Comparison of ENCODE assay signal across 8 mouse cellular contexts in the genomic region with DNA sequence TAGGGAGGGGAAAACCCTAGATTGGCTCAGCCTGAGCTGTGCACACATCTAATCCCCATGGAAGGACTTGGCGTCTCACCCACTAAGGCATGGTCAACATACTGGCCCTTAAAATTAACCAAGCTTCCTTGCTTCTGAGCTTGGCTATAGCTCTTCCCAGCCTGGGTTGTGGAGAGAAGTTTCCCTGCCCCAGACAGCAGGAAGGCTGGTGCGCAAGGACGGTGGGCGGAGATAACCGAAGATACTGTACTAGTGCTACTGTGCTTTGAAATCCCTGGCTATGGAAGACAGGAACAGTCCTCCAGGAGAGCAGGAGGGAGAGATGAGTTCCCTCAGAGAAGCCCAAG. TPM values are rescaled to one million over a fixed set of nuclear protein-coding genes. Genes with fewer than 3 reads are reported as not detected.
A peak's percentile ranks its signal among the peaks of the same experiment; 100 is the strongest.
DNase-seq lines count a peak whose midpoint lies in the region; ATAC-seq and TF ChIP-seq lines count a peak whose summit lies in the region.
"Had no signal": no experiment of that assay in that cellular context is flagged by ENCODE, and none has a peak within 500 bp of the region (broad histone marks: within the 10 kb centered on the region; RNA-seq: fewer than 3 reads in every experiment).

No protein-coding gene starts in this region.

- WGBS in lung, embryonic 15.5 days, result 55% methylated on average over 5 of the region's 5 CpGs
- WGBS in embryonic facial prominence, embryonic 12.5 days, result 65% methylated on average over 5 of the region's 5 CpGs
- 61% methylated on average over 5 of the region's 5 CpGs for WGBS in intestine, postnatal 0 days
- WGBS in olfactory bulb, adult 2 months, result 40% methylated on average over 5 of the region's 5 CpGs

- peaks cover 28% of the 10 kb centered on the region for H3K4me1 ChIP-seq in lung, embryonic 15.5 days
- H3K4me1 ChIP-seq in embryonic facial prominence, embryonic 12.5 days, result peaks cover 46% of the 10 kb centered on the region
- no peaks in the 10 kb centered on the region for H3K4me1 ChIP-seq in intestine, postnatal 0 days (replicated peaks; ENCODE audit: control insufficient read depth, insufficient read depth, low read length)
- peaks cover 46% of the 10 kb centered on the region for H3K4me1 ChIP-seq in olfactory bulb, adult 2 months (ENCODE audit: control insufficient read depth, insufficient read depth, low read length)

- peak overlapping the region; percentile 95 for H3K27ac ChIP-seq in lung, embryonic 15.5 days
- peak overlapping the region; percentile 91 for H3K27ac ChIP-seq in embryonic facial prominence, embryonic 12.5 days
- H3K27ac ChIP-seq in intestine, postnatal 0 days (ENCODE audit: low read depth, low read length), result no peak overlapping the region
- H3K27ac ChIP-seq in olfactory bulb, adult 2 months (ENCODE audit: insufficient read depth, low read depth, low read length), result peak overlapping the region; percentile 69
- H3K27ac ChIP-seq: macrophage had no signal

- peak overlapping the region; percentile 86 for H3K9ac ChIP-seq in lung, embryonic 15.5 days
- peak overlapping the region; percentile 60 for H3K9ac ChIP-seq in embryonic facial prominence, embryonic 12.5 days
- peak overlapping the region; percentile 78; the same call in 1 of the 2 replicates for H3K9ac ChIP-seq in intestine, postnatal 0 days (ENCODE audit: low read depth, low read length)

- 0 out of 2 replicates have a peak, but pooled peaks have one; percentile 1 for ATAC-seq in lung, embryonic 15.5 days (ENCODE audit: borderline replicate concordance, extremely low read depth, low FRiP score, low TSS enrichment)
- no peak for ATAC-seq in embryonic facial prominence, embryonic 12.5 days (ENCODE audit: insufficient number of reproducible peaks, insufficient read depth, low FRiP score, low TSS enrichment)
- ATAC-seq in intestine, postnatal 0 days, result no peak

- DNase-seq in lung, postnatal 36 days, result no peak
- no peak for DNase-seq in layer of hippocampus, adult 9-10 months (ENCODE audit: low spot score)
- DNase-seq in thymus, postnatal 0 days (ENCODE audit: low spot score), result no peak

- peak overlapping the region; percentile 84 for H3K4me2 ChIP-seq in lung, embryonic 15.5 days
- H3K4me2 ChIP-seq in embryonic facial prominence, embryonic 12.5 days (replicated peaks), result peak overlapping the region; percentile 70
- peak overlapping the region; percentile 88 for H3K4me2 ChIP-seq in intestine, postnatal 0 days (replicated peaks; ENCODE audit: low read depth)

- H3K4me3 ChIP-seq in lung, embryonic 15.5 days, result peak overlapping the region; percentile 81
- H3K4me3 ChIP-seq in embryonic facial prominence, embryonic 12.5 days, result peak overlapping the region; percentile 90
- H3K4me3 ChIP-seq in intestine, postnatal 0 days (ENCODE audit: low read depth, low read length), result peak overlapping the region; percentile 59
- H3K4me3 ChIP-seq in olfactory bulb, adult 2 months (ENCODE audit: insufficient read depth, low read depth, low read length), result peak overlapping the region; percentile 90; the same call in 1 of the 2 replicates

- no peaks in the 10 kb centered on the region for H3K9me3 ChIP-seq in lung, embryonic 15.5 days
- H3K9me3 ChIP-seq in embryonic facial prominence, embryonic 12.5 days, result no peaks in the 10 kb centered on the region
- no peaks in the 10 kb centered on the region for H3K9me3 ChIP-seq in intestine, postnatal 0 days (ENCODE audit: control insufficient read depth)

- TF ChIP-seq CTCF in intestine, postnatal 0 days (IDR thresholded peaks at IDR 0.05; ENCODE audit: low read depth), result no peak
- TF ChIP-seq CTCF in olfactory bulb, adult 2 months (IDR thresholded peaks at IDR 0.05; ENCODE audit: insufficient read depth, low read depth, low read length), result no peak

- H3K36me3 ChIP-seq in lung, embryonic 15.5 days, result peaks cover 20% of the 10 kb centered on the region
- H3K36me3 ChIP-seq in embryonic facial prominence, embryonic 12.5 days, result peaks cover 26% of the 10 kb centered on the region
- peaks cover 19% of the 10 kb centered on the region; the same call in 1 of the 2 replicates for H3K36me3 ChIP-seq in intestine, postnatal 0 days (ENCODE audit: control insufficient read depth, insufficient read depth)

- TF ChIP-seq POLR2A in olfactory bulb, adult 2 months (IDR thresholded peaks at IDR 0.05; ENCODE audit: insufficient read depth, low read depth, low read length), result no peak

- no peaks in the 10 kb centered on the region for H3K27me3 ChIP-seq in lung, embryonic 15.5 days
- no peaks in the 10 kb centered on the region for H3K27me3 ChIP-seq in embryonic facial prominence, embryonic 12.5 days
- no peaks in the 10 kb centered on the region for H3K27me3 ChIP-seq in intestine, postnatal 0 days (replicated peaks; ENCODE audit: control insufficient read depth, insufficient read depth, low read length)

RNA-seq across cellular contexts. Expression of a gene that starts 0.8 kb away (rescaled TPM):
- 131 and 134 TPM in 2 replicates for polyA plus RNA-seq in lung, embryonic 15.5 days (2015; fragmentation: Nextera tagmentation; extraction: Ambion mirVana)
- 215 and 220 TPM in 2 replicates for polyA plus RNA-seq in embryonic facial prominence, embryonic 12.5 days (2016; fragmentation: Nextera tagmentation; extraction: Ambion mirVana)
- polyA plus RNA-seq in intestine, postnatal 0 days (2015; fragmentation: Nextera tagmentation; extraction: Ambion mirVana), result 16.7 and 16.8 TPM in 2 replicates
- 73.0 TPM in 1 of 2 replicates, not detected in the other for polyA plus RNA-seq in olfactory bulb, adult 2 months (2012; ENCODE audit: insufficient read depth, insufficient read length, low replicate concordance, missing spikeins)
- 44.3 and 47.0 TPM in 2 replicates for polyA plus RNA-seq in thymus, postnatal 0 days (2015; fragmentation: Nextera tagmentation; extraction: Ambion mirVana)

RNA-seq across cellular contexts. Expression of a gene that starts 9.6 kb away (rescaled TPM):
- 139 and 150 TPM in 2 replicates for polyA plus RNA-seq in lung, embryonic 15.5 days (2015; fragmentation: Nextera tagmentation; extraction: Ambion mirVana)
- polyA plus RNA-seq in embryonic facial prominence, embryonic 12.5 days (2016; fragmentation: Nextera tagmentation; extraction: Ambion mirVana), result 199 and 207 TPM in 2 replicates
- polyA plus RNA-seq in intestine, postnatal 0 days (2015; fragmentation: Nextera tagmentation; extraction: Ambion mirVana), result 36.7 and 38.3 TPM in 2 replicates
- polyA plus RNA-seq in olfactory bulb, adult 2 months (2012; ENCODE audit: insufficient read depth, insufficient read length, low replicate concordance, missing spikeins), result not detected in 2 replicates
- polyA plus RNA-seq in thymus, postnatal 0 days (2015; fragmentation: Nextera tagmentation; extraction: Ambion mirVana), result 115 and 120 TPM in 2 replicates

RNA-seq across cellular contexts. Expression of a gene that starts 12.1 kb away (rescaled TPM):
- 49.2 and 49.4 TPM in 2 replicates for polyA plus RNA-seq in lung, embryonic 15.5 days (2015; fragmentation: Nextera tagmentation; extraction: Ambion mirVana)
- 49.9 and 59.2 TPM in 2 replicates for polyA plus RNA-seq in embryonic facial prominence, embryonic 12.5 days (2016; fragmentation: Nextera tagmentation; extraction: Ambion mirVana)
- 47.9 and 53.4 TPM in 2 replicates for polyA plus RNA-seq in intestine, postnatal 0 days (2015; fragmentation: Nextera tagmentation; extraction: Ambion mirVana)
- polyA plus RNA-seq in olfactory bulb, adult 2 months (2012; ENCODE audit: insufficient read depth, insufficient read length, low replicate concordance, missing spikeins), result not detected in 2 replicates
- 96.1 and 101 TPM in 2 replicates for polyA plus RNA-seq in thymus, postnatal 0 days (2015; fragmentation: Nextera tagmentation; extraction: Ambion mirVana)

RNA-seq across cellular contexts. Expression of a gene that starts 18.1 kb away (rescaled TPM):
- polyA plus RNA-seq in lung, embryonic 15.5 days (2015; fragmentation: Nextera tagmentation; extraction: Ambion mirVana), result 7.7 and 7.9 TPM in 2 replicates
- 10.4 and 11.6 TPM in 2 replicates for polyA plus RNA-seq in embryonic facial prominence, embryonic 12.5 days (2016; fragmentation: Nextera tagmentation; extraction: Ambion mirVana)
- 2.8 and 2.9 TPM in 2 replicates for polyA plus RNA-seq in intestine, postnatal 0 days (2015; fragmentation: Nextera tagmentation; extraction: Ambion mirVana)
- polyA plus RNA-seq in olfactory bulb, adult 2 months (2012; ENCODE audit: insufficient read depth, insufficient read length, low replicate concordance, missing spikeins), result not detected in 2 replicates
- 3.5 and 3.7 TPM in 2 replicates for polyA plus RNA-seq in thymus, postnatal 0 days (2015; fragmentation: Nextera tagmentation; extraction: Ambion mirVana)

RNA-seq across cellular contexts. Expression of a gene that starts 19.2 kb away (rescaled TPM):
- polyA plus RNA-seq in lung, embryonic 15.5 days (2015; fragmentation: Nextera tagmentation; extraction: Ambion mirVana), result 178 TPM in 2 replicates
- 207 and 209 TPM in 2 replicates for polyA plus RNA-seq in embryonic facial prominence, embryonic 12.5 days (2016; fragmentation: Nextera tagmentation; extraction: Ambion mirVana)
- 50.6 and 50.7 TPM in 2 replicates for polyA plus RNA-seq in intestine, postnatal 0 days (2015; fragmentation: Nextera tagmentation; extraction: Ambion mirVana)
- polyA plus RNA-seq in olfactory bulb, adult 2 months (2012; ENCODE audit: insufficient read depth, insufficient read length, low replicate concordance, missing spikeins), result not detected in 2 replicates
- 161 and 172 TPM in 2 replicates for polyA plus RNA-seq in thymus, postnatal 0 days (2015; fragmentation: Nextera tagmentation; extraction: Ambion mirVana)

Comparison
In these comparisons a context has a peak if more than half of its experiments do, and no peak if none do; other contexts are left out.
1. RNA of a gene that starts 12.1 kb away (polyA plus RNA-seq): 96.1 to 101 TPM in thymus, postnatal 0 days, 49.9 to 59.2 TPM in embryonic facial prominence, embryonic 12.5 days, 47.9 to 53.4 TPM in intestine, postnatal 0 days and 49.2 to 49.4 TPM in lung, embryonic 15.5 days; not detected in olfactory bulb, adult 2 months; every median in the first group is over 10 times any median in the second.
2. Peak in every context shown above with its lines, with median percentiles within 50 percentile points of each other: H3K4me2 ChIP-seq, H3K4me3 ChIP-seq and H3K9ac ChIP-seq.